Mouse (Mus musculus): Measurements from ENCODE around the gene Cebpe. TPM values are rescaled to one million over a fixed set of nuclear protein-coding genes. Genes with fewer than 3 reads are reported as not detected.

The Cebpe gene
- total and polyA plus RNA-seq, 3 experiments: 0.08 TPM; not detected in 2

DNA sequence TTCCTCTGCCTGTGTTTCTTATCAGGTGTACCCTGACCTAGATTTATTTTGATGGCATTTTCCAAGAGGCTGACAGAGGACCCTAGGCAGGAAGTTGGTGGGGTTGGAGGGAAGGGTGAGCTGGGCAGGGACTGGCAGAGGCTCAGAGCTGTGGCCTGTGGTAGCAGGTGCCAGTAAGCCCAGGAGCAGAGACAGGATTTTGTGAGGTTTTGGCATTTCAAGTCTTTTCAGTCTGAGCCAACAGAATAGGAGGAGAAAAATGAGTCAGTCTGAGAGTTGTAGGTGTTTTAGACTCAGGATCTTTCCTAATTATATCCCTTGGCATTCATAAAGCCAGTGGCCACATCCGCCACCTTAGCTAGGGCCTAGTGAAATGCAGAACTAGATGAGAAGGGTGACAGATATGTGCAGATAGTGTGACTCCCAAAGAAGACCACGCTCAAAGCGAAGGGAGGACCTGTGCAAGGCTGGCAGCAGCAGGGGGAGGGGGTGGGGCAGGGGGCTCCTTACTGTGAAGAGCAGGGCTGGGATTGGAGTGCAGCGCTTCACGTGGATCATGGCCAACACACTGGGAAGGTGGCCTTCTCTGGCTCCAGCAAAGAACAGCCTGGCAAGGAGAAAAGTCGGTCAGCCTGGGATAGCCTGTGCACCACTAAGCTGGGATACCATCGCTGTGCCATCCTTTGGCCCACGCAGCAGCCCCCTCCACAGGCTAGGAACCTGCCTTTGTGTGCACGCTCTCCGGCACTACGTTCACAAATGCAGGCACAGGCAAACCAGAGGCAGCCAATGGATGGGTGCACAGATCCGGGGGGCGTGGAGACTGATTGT lies 17.1 kb upstream of the Cebpe start:
- 83% methylated on average over 13 of the region's 13 CpGs for WGBS
- Histone ChIP-seq H3K27me3 (ENCODE audit: control insufficient read depth, insufficient read depth, low read length) (no peaks in the 10 kb centered on the region), H3K4me1 (ENCODE audit: control insufficient read depth, insufficient read depth, low read length) (no peaks in the 10 kb centered on the region), H3K79me2 (replicated peaks; ENCODE audit: control insufficient read depth, insufficient read depth, low read length) (no peaks in the 10 kb centered on the region), H3K27ac (no peak overlapping the region), H3K9ac (ENCODE audit: low read depth, low read length) (no peak overlapping the region), H3K4me3 (no peak overlapping the region), H3K36me3 (ENCODE audit: control insufficient read depth, insufficient read depth, low read length) (no peaks in the 10 kb centered on the region)
- intact Hi-C loops (cut with DNase I): no loop called here
- DNase-seq: no peak
- TF ChIP-seq CTCF (IDR thresholded peaks at IDR 0.05) (no peak), EP300 (IDR thresholded peaks at IDR 0.05; ENCODE audit: insufficient read depth, low read depth, low read length) (no peak), POLR2A (IDR thresholded peaks at IDR 0.05; ENCODE audit: insufficient read depth, low read depth, low read length) (no peak)

- TF ChIP-seq CTCF (IDR thresholded peaks at IDR 0.05): no peak
- TF ChIP-seq EP300 (IDR thresholded peaks at IDR 0.05; ENCODE audit: insufficient read depth, low read depth, low read length): no peak
- TF ChIP-seq POLR2A (IDR thresholded peaks at IDR 0.05; ENCODE audit: insufficient read depth, low read depth, low read length): no peak
- WGBS: 57% methylated on average over 5 of the region's 5 CpGs
- H3K27me3 ChIP-seq (ENCODE audit: control insufficient read depth, insufficient read depth, low read length): no peaks in the 10 kb centered on the region
- no peaks in the 10 kb centered on the region for H3K4me1 ChIP-seq (ENCODE audit: control insufficient read depth, insufficient read depth, low read length)
- no peak overlapping the region for H3K27ac ChIP-seq
- intact Hi-C loops (cut with DNase I): no loop called here
- H3K9ac ChIP-seq (ENCODE audit: low read depth, low read length): no peak overlapping the region
- no peaks in the 10 kb centered on the region for H3K36me3 ChIP-seq (ENCODE audit: control insufficient read depth, insufficient read depth, low read length)
- H3K4me3 ChIP-seq: no peak overlapping the region
- H3K79me2 ChIP-seq (replicated peaks; ENCODE audit: control insufficient read depth, insufficient read depth, low read length): no peaks in the 10 kb centered on the region
- no peak for DNase-seq
Measured at GRCm38 (mm10) chr14:54727565-54727964, 15.6 kb upstream of the Cebpe start.

DNA sequence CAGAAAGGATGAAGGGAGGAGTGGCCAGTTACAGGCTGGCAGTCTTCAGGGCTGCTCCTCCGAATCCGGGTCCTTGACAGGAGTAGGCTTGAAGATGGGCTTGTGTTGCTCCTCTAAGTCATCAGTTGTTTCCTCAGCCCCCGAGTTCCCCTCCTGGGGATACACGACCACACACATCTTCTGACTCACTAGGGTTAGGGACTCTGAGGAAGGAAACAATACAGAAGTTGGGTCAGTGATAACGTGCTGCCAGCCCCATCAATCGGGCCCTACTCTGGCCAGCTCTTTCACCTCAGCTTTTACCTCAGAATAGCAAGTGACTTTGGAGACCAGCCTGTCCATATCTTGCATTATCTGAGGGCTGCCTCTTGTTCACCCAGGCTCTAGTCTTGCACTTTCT lies 12.1 kb upstream of the Cebpe start:
- H3K36me3 ChIP-seq (ENCODE audit: control insufficient read depth, insufficient read depth, low read length): no peaks in the 10 kb centered on the region
- no peak overlapping the region for H3K27ac ChIP-seq
- H3K4me3 ChIP-seq: no peak overlapping the region
- H3K9ac ChIP-seq (ENCODE audit: low read depth, low read length): no peak overlapping the region
- no peak for DNase-seq
- intact Hi-C loops (cut with DNase I): no loop called here
- H3K79me2 ChIP-seq (replicated peaks; ENCODE audit: control insufficient read depth, insufficient read depth, low read length): no peaks in the 10 kb centered on the region
- H3K4me1 ChIP-seq (ENCODE audit: control insufficient read depth, insufficient read depth, low read length): no peaks in the 10 kb centered on the region; the same call in 1 of the 2 replicates
- 59% methylated on average over 6 of the region's 6 CpGs for WGBS
- H3K27me3 ChIP-seq (ENCODE audit: control insufficient read depth, insufficient read depth, low read length): no peaks in the 10 kb centered on the region
- no peak for TF ChIP-seq POLR2A (IDR thresholded peaks at IDR 0.05; ENCODE audit: insufficient read depth, low read depth, low read length)
- TF ChIP-seq EP300 (IDR thresholded peaks at IDR 0.05; ENCODE audit: insufficient read depth, low read depth, low read length): no peak
- no peak for TF ChIP-seq CTCF (IDR thresholded peaks at IDR 0.05)

DNA sequence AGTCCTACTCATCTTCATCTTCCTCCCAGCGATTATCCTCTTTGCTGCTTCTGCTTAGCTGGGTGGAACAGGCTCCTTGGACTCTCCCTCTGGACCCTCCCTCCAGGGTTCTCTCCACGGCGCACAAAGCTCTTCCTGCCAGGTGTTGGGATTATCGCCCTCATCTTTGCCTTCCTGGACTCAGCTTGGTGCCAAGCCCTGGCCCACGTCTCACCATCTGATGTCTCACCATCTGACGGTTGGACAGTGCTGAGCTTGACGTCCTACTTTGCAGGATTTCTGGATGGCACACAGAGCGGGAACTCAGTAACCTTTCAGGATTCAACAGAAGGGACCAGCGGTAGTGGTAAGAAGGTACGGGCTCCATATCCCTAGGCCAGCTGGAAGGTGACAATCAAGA lies 9.7 kb upstream of the Cebpe start:
- Histone ChIP-seq H3K36me3 (ENCODE audit: control insufficient read depth, insufficient read depth, low read length) (no peaks in the 10 kb centered on the region), H3K27me3 (ENCODE audit: control insufficient read depth, insufficient read depth, low read length) (no peaks in the 10 kb centered on the region), H3K9ac (ENCODE audit: low read depth, low read length) (no peak overlapping the region), H3K4me1 (ENCODE audit: control insufficient read depth, insufficient read depth, low read length) (no peaks in the 10 kb centered on the region; the same call in 1 of the 2 replicates), H3K27ac (no peak overlapping the region), H3K4me3 (no peak overlapping the region), H3K79me2 (replicated peaks; ENCODE audit: control insufficient read depth, insufficient read depth, low read length) (no peaks in the 10 kb centered on the region)
- TF ChIP-seq POLR2A (IDR thresholded peaks at IDR 0.05; ENCODE audit: insufficient read depth, low read depth, low read length): no peak
- TF ChIP-seq EP300 (IDR thresholded peaks at IDR 0.05; ENCODE audit: insufficient read depth, low read depth, low read length): no peak
- no peak for TF ChIP-seq CTCF (IDR thresholded peaks at IDR 0.05)
- intact Hi-C loops (cut with DNase I): no loop called here
- WGBS: 77% methylated on average over 10 of the region's 10 CpGs
- no peak for DNase-seq

DNA sequence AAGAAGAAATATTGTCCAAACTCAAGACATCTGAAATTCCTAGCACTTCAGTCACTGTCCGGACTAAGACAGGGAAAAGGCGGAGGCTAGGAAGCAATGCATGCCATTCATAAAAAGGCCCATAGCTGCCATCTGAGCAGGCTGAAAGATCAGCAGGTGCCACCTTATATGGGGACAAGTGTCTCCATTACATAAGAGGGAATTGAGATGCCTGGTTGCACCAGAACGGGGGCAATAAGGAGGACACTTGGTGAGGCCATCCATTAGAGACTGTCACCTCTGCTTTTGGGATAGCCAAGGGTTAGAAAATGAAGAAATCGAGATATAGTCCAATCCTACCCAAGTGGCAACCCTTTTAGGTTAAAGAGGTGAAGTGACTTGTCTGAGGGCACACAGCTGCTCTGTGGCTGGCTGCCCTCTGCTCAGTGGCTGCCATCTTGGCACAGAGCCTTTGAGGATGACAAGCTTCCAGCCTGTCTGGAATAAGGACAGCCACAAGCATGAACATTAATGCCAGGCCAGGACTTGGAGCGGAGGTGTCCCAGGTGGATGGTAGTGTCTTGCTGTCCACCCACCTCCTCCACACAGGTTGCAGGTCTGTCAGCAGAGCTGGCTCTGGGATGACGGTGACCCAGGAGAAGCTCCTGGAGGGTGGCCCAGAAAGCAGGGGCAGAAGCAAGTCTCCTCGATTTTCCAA lies 8.8 kb upstream of the Cebpe start:
- WGBS: 77% methylated on average over 7 of the region's 7 CpGs
- no peak for TF ChIP-seq POLR2A (IDR thresholded peaks at IDR 0.05; ENCODE audit: insufficient read depth, low read depth, low read length)
- no peak for TF ChIP-seq EP300 (IDR thresholded peaks at IDR 0.05; ENCODE audit: insufficient read depth, low read depth, low read length)
- no peak for TF ChIP-seq CTCF (IDR thresholded peaks at IDR 0.05)
- intact Hi-C loops (cut with DNase I): no loop called here

GRCm38 (mm10) chr14:54720041-54720440 lies 8.1 kb upstream of the Cebpe start:
- H3K27me3 ChIP-seq (ENCODE audit: control insufficient read depth, insufficient read depth, low read length): no peaks in the 10 kb centered on the region
- no peak overlapping the region for H3K4me3 ChIP-seq
- H3K79me2 ChIP-seq (replicated peaks; ENCODE audit: control insufficient read depth, insufficient read depth, low read length): no peaks in the 10 kb centered on the region
- TF ChIP-seq EP300 (IDR thresholded peaks at IDR 0.05; ENCODE audit: insufficient read depth, low read depth, low read length): no peak
- TF ChIP-seq CTCF (IDR thresholded peaks at IDR 0.05): no peak
- TF ChIP-seq POLR2A (IDR thresholded peaks at IDR 0.05; ENCODE audit: insufficient read depth, low read depth, low read length): no peak
- intact Hi-C loops (cut with DNase I): no loop called here
- H3K9ac ChIP-seq (ENCODE audit: low read depth, low read length): no peak overlapping the region
- 93% methylated on average over 11 of the region's 11 CpGs for WGBS
- no peaks in the 10 kb centered on the region; the same call in 1 of the 2 replicates for H3K4me1 ChIP-seq (ENCODE audit: control insufficient read depth, insufficient read depth, low read length)
- no peaks in the 10 kb centered on the region for H3K36me3 ChIP-seq (ENCODE audit: control insufficient read depth, insufficient read depth, low read length)
- no peak for DNase-seq
- no peak overlapping the region for H3K27ac ChIP-seq

More for the DNA sequence above, 8.8 kb upstream of the Cebpe start:
- Histone ChIP-seq H3K4me1 (ENCODE audit: control insufficient read depth, insufficient read depth, low read length) (no peaks in the 10 kb centered on the region; the same call in 1 of the 2 replicates), H3K27ac (no peak overlapping the region), H3K79me2 (replicated peaks; ENCODE audit: control insufficient read depth, insufficient read depth, low read length) (no peaks in the 10 kb centered on the region), H3K4me3 (no peak overlapping the region), H3K9ac (ENCODE audit: low read depth, low read length) (no peak overlapping the region), H3K36me3 (ENCODE audit: control insufficient read depth, insufficient read depth, low read length) (no peaks in the 10 kb centered on the region), H3K27me3 (ENCODE audit: control insufficient read depth, insufficient read depth, low read length) (no peaks in the 10 kb centered on the region)
- peak; percentile 36 to 45 for DNase-seq

All from heart, adult 2 months (tissue).